Mouse (Mus musculus) limb, embryonic 15.5 days (tissue): ENCODE results near the gene Selenop. TPM values are rescaled to one million over a fixed set of nuclear protein-coding genes. Genes with fewer than 3 reads are reported as not detected.

Source experiments
- ATAC-seq: fragments of 200-750 bp; cut with Nextera tagmentation; 2 replicates; pipeline ENCODE4 v1.8.0; 2017; ENCODE audit warnings: low read depth, moderate TSS enrichment; ENCODE audit not compliant: insufficient number of reproducible peaks, low FRiP score, low TSS enrichment
- H3K27ac ChIP-seq: fragments of 300-500 bp; sonication (generic); 2 replicates; pipeline ENCODE4 v1.5.1; 2015; ENCODE audit warnings: moderate library complexity, mild to moderate bottlenecking, inconsistent platforms
- H3K27me3 ChIP-seq: fragments of 300-500 bp; sonication (generic); 2 replicates; pipeline ENCODE4 v1.6.1; 2015; ENCODE audit warnings: inconsistent platforms
- H3K36me3 ChIP-seq: fragments of 300-500 bp; sonication (generic); 2 replicates; pipeline ENCODE4 v1.6.1; 2015; ENCODE audit warnings: inconsistent platforms
- H3K4me1 ChIP-seq: fragments of 300-500 bp; sonication (generic); 2 replicates; pipeline ENCODE4 v1.6.1; 2015; ENCODE audit warnings: inconsistent platforms
- H3K4me2 ChIP-seq: fragments of 300-500 bp; sonication (generic); 2 replicates; pipeline ENCODE4 v1.6.1; 2015; ENCODE audit warnings: mild to moderate bottlenecking, inconsistent platforms
- H3K4me3 ChIP-seq: fragments of 300-500 bp; sonication (generic); 2 replicates; pipeline ENCODE4 v1.5.1; 2015; ENCODE audit warnings: mild to moderate bottlenecking, inconsistent platforms
- H3K9ac ChIP-seq: fragments of 300-500 bp; sonication (generic); 2 replicates; pipeline ENCODE4 v1.6.1; 2015; ENCODE audit warnings: inconsistent platforms
- H3K9me3 ChIP-seq: fragments of 300-500 bp; sonication (generic); 2 replicates; pipeline ENCODE4 v1.6.1; 2016; ENCODE audit warnings: inconsistent platforms
- WGBS: fragments of 180-500 bp; shearing (Covaris S2); methylation state at CpG from one replicate; pipeline ENCODE4 v1.1.7; 2015; 5-methylcytosine and 5-hydroxymethylcytosine counted together
- polyA plus RNA-seq: library from polyadenylated mRNA; unstranded; fragments of >200 nt; fragmentation: Nextera tagmentation; extraction: Ambion mirVana; gene quantifications from 2 replicates; pipeline ENCODE4 v1.2.1, GENCODE M21; 2015

The Selenop gene
- polyA plus RNA-seq, 1 experiment from 2014 or later, result 152 TPM

DNA sequence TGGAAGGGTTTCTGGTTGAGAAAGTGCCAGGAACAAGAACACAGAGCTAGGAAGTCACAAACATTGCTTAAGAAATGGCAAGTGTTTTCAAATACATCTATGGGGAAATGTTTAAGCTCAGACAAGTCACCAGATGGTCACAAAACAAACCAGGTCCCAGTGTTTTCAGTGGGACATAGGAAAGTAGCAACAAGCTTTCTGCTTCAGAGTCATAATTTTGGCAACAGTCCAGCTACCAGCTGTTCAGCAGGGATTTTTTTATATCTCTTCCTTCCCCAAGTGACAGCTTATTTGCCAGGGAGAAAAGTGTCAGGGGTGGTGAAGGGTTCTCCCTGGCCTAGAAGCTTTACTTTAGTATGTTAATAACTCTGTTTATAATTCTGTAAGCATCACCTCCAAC lies 44.6 kb downstream of the Selenop start:
- no peak for ATAC-seq
- no peaks in the 10 kb centered on the region for H3K36me3 ChIP-seq
- no peaks in the 10 kb centered on the region for H3K27me3 ChIP-seq
- no peak overlapping the region for H3K9ac ChIP-seq
- no peaks in the 10 kb centered on the region for H3K4me1 ChIP-seq
- no peaks in the 10 kb centered on the region for H3K9me3 ChIP-seq
- no peak overlapping the region for H3K4me3 ChIP-seq
- no peak overlapping the region for H3K4me2 ChIP-seq
- no peak overlapping the region for H3K27ac ChIP-seq

DNA sequence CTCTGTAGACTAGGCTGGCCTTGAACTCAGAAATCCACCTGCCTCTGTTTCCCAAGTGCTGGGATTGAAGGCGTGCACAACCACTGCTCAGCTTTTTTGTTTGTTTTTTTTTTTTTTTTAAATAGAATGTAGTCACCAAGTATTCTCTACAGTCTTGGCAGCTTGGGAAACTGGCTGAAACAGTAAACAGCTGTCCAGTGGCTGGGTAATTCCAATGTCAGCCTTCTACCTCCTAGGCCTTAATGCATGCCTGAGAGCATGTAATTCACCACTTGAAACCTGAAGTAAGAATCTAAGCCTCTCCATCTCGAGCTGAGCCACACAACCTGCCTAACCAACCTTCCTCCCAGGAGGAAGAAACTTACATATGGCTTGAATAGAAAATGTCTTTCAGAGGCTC lies 48.3 kb downstream of the Selenop start:
- Histone ChIP-seq H3K36me3 (peaks cover 11% of the 10 kb centered on the region), H3K4me1 (no peaks in the 10 kb centered on the region), H3K4me3 (no peak overlapping the region), H3K4me2 (no peak overlapping the region), H3K9ac (no peak overlapping the region), H3K9me3 (no peaks in the 10 kb centered on the region), H3K27me3 (no peaks in the 10 kb centered on the region), H3K27ac (no peak overlapping the region)
- WGBS, result 67% methylated on average over 2 of the region's 2 CpGs
- ATAC-seq, result no peak

DNA sequence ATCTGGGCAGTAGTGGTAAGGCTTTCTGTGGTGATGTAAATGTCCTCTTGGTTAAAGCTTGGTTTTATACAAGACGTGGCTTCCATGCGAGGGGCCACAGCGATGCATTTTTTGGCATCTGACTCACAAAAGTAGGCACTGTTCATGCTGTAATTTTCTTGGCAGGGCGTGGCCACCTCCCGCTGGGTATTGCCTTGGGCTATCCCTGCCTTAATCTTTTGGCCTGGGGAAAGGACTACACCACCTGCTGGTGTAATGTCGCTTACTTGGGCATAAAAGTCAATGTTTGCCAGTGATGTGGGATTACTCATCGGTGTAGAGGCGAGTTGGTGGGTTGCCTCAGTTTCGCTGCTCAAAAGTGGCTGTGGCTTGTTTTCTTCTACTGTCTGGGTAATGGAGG lies 51.6 kb downstream of the Selenop start:
- Histone ChIP-seq H3K36me3 (peaks cover 11% of the 10 kb centered on the region), H3K4me1 (no peaks in the 10 kb centered on the region), H3K27me3 (no peaks in the 10 kb centered on the region), H3K9ac (no peak overlapping the region), H3K4me2 (no peak overlapping the region), H3K4me3 (no peak overlapping the region), H3K27ac (no peak overlapping the region), H3K9me3 (no peaks in the 10 kb centered on the region)
- ATAC-seq, result no peak
- 82% methylated on average over 9 of the region's 9 CpGs for WGBS

DNA sequence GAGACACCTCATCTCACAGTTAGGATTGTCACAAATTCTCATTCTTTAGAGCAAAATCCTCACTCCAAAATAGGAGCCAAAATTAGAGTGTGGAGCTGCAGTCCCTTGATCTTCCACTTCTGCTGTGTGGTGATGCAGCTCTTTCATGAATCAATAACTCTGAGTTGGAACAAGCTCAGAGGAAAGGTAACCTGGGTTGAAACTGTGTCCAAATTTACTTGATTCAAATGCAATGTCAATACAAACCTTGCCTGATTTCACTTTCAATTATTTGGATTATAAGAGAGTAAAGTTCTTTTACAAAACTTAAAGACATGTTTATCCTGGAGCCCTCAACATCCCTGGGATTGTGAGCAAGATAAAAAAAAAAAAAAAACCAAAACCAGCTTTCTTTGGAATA lies 54.7 kb downstream of the Selenop start:
- no peaks in the 10 kb centered on the region for H3K27me3 ChIP-seq
- H3K4me2 ChIP-seq, result no peak overlapping the region
- no peak for ATAC-seq
- H3K4me3 ChIP-seq, result no peak overlapping the region
- no peak overlapping the region for H3K9ac ChIP-seq
- no peak overlapping the region for H3K27ac ChIP-seq
- no peaks in the 10 kb centered on the region for H3K4me1 ChIP-seq
- peaks cover 14% of the 10 kb centered on the region for H3K36me3 ChIP-seq
- H3K9me3 ChIP-seq, result no peaks in the 10 kb centered on the region

Other genes with a start within 250 kb of the Selenop start
- 0.19 and 0.41 TPM in 2 replicates for gene Ccdc152, start 35.0 kb downstream of the Selenop start, polyA plus RNA-seq